Mouse (Mus musculus): ENCODE measurements around the gene Hist4h4. TPM values are rescaled to one million over a fixed set of nuclear protein-coding genes. Genes with fewer than 3 reads are reported as not detected.

Gene Hist4h4
- polyA plus RNA-seq, 1 experiment from 2014 or later = 0.16 TPM

DNA sequence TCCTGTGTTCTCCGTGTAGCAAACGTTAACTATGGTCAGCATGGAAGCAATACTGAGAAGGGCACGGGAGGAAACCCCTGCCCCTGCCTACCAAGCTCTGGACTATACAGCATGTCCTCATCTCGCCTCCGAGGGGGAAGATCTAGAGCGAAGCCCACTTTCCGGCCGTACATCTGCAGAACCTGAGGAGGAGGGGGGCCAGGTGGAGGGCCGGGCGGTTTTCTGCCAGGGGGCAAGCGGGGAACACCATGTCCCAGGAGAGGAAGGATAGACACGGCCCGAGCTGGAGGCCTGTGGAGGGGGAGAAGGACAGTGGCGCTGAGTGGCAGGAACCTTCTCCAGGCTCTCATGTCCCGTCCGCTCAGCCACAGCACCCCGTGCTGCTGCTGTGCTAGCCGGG, 16.9 kb upstream of the Hist4h4 start:
- peaks cover 73% of the 10 kb centered on the region for H3K36me3 ChIP-seq (ENCODE audit: control insufficient read depth, insufficient read depth)
- no peak overlapping the region for H3K9ac ChIP-seq (ENCODE audit: low read length)
- H3K4me2 ChIP-seq (ENCODE audit: low read depth, low read length) = no peak overlapping the region
- H3K27me3 ChIP-seq (ENCODE audit: control insufficient read depth, insufficient read depth, low read length) = no peaks in the 10 kb centered on the region
- peaks cover 5% of the 10 kb centered on the region for H3K4me1 ChIP-seq (ENCODE audit: control insufficient read depth, insufficient read depth, low read length)
- ATAC-seq (replicated peaks; ENCODE audit: extremely low read depth, insufficient read depth, low FRiP score) = no peak
- H3K9me3 ChIP-seq (replicated peaks; ENCODE audit: control insufficient read depth, low read length) = no peaks in the 10 kb centered on the region
- no peak overlapping the region for H3K4me3 ChIP-seq (ENCODE audit: low read length)
- WGBS = 83% methylated on average over 18 of the region's 18 CpGs
- H3K27ac ChIP-seq (ENCODE audit: low read length) = no peak overlapping the region

DNA sequence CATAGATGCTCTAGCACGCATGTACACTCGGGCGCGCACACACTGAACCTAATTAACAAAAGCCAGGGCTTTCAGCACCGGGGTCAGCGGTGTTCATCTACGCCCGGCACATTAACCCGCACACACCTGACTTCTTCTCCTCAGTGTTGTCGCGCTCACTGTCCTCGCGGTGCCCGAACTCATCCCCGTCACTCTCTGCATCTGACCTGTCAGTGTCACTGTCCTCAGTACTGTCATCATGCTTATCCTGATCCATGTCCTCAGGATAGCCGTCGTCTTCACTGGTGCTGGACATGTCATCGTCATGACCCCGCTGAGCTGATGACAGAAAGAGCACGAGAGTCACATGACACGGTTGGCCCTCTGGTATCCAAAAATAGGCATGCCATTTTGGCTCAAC, 16.2 kb upstream of the Hist4h4 start:
- 74% methylated on average over 21 of the region's 21 CpGs for WGBS
- no peak overlapping the region for H3K4me2 ChIP-seq (ENCODE audit: low read depth, low read length)
- peak; percentile 28 for ATAC-seq (replicated peaks; ENCODE audit: extremely low read depth, insufficient read depth, low FRiP score)
- H3K9ac ChIP-seq (ENCODE audit: low read length) = no peak overlapping the region
- no peak overlapping the region for H3K4me3 ChIP-seq (ENCODE audit: low read length)
- peaks cover 5% of the 10 kb centered on the region for H3K4me1 ChIP-seq (ENCODE audit: control insufficient read depth, insufficient read depth, low read length)
- H3K9me3 ChIP-seq (replicated peaks; ENCODE audit: control insufficient read depth, low read length) = no peaks in the 10 kb centered on the region
- H3K27ac ChIP-seq (ENCODE audit: low read length) = no peak overlapping the region
- H3K36me3 ChIP-seq (ENCODE audit: control insufficient read depth, insufficient read depth) = peaks cover 75% of the 10 kb centered on the region
- H3K27me3 ChIP-seq (ENCODE audit: control insufficient read depth, insufficient read depth, low read length) = no peaks in the 10 kb centered on the region

DNA sequence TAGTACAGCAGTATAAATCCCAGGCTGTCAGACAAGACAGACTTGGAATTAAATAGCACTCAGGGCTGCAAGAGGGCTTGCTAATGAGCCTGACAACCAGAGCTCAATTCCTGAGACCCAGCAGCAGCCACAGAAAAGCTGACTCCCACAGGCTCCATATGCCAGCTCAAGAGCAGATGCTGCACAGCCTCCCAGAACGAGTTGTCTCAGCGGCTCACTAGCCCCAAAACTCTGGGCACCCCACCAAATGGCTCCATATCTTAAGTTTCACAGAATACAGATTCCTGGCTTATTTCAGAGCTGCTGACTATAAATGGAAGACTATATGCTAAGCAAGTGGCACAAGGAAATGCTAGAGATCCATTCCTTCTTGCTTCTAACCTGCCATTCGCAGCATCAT, 13.3 kb upstream of the Hist4h4 start:
- Histone ChIP-seq H3K27me3 (ENCODE audit: control insufficient read depth, insufficient read depth, low read length) (no peaks in the 10 kb centered on the region), H3K27ac (ENCODE audit: low read length) (no peak overlapping the region), H3K9me3 (replicated peaks; ENCODE audit: control insufficient read depth, low read length) (no peaks in the 10 kb centered on the region), H3K4me3 (ENCODE audit: low read length) (no peak overlapping the region), H3K4me2 (ENCODE audit: low read depth, low read length) (no peak overlapping the region), H3K36me3 (ENCODE audit: control insufficient read depth, insufficient read depth) (peaks cover 75% of the 10 kb centered on the region), H3K9ac (ENCODE audit: low read length) (no peak overlapping the region), H3K4me1 (ENCODE audit: control insufficient read depth, insufficient read depth, low read length) (peaks cover 5% of the 10 kb centered on the region)
- ATAC-seq (replicated peaks; ENCODE audit: extremely low read depth, insufficient read depth, low FRiP score) = no peak
- WGBS = 87% methylated on average over 3 of the region's 3 CpGs

DNA sequence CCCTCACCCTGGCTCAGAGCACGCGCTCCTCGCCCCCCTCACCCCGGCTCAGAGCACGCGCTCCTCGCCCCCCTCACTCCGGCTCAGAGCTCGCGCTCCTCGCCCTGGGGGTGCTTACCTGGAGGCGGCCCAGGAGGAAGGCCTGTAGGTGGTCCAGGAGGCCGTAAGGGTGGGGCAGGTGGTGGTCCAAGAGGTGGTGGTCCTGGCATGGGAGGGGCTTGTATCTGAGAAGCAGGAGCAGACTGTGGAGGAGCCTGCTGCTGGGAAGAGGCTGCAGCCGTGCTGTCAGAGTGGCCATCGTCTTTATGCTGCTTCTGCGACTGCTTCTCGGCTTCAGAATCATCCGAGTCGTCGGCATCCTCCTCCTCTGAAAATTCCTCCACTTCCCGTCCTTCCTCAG, 12.6 kb upstream of the Hist4h4 start:
- no peak overlapping the region for H3K9ac ChIP-seq (ENCODE audit: low read length)
- no peak for ATAC-seq (replicated peaks; ENCODE audit: extremely low read depth, insufficient read depth, low FRiP score)
- no peak overlapping the region for H3K27ac ChIP-seq (ENCODE audit: low read length)
- H3K9me3 ChIP-seq (replicated peaks; ENCODE audit: control insufficient read depth, low read length) = no peaks in the 10 kb centered on the region
- H3K36me3 ChIP-seq (ENCODE audit: control insufficient read depth, insufficient read depth) = peaks cover 77% of the 10 kb centered on the region
- H3K4me1 ChIP-seq (ENCODE audit: control insufficient read depth, insufficient read depth, low read length) = peaks cover 5% of the 10 kb centered on the region
- H3K27me3 ChIP-seq (ENCODE audit: control insufficient read depth, insufficient read depth, low read length) = no peaks in the 10 kb centered on the region
- WGBS = 91% methylated on average over 21 of the region's 21 CpGs
- H3K4me3 ChIP-seq (ENCODE audit: low read length) = no peak overlapping the region
- H3K4me2 ChIP-seq (ENCODE audit: low read depth, low read length) = no peak overlapping the region

DNA sequence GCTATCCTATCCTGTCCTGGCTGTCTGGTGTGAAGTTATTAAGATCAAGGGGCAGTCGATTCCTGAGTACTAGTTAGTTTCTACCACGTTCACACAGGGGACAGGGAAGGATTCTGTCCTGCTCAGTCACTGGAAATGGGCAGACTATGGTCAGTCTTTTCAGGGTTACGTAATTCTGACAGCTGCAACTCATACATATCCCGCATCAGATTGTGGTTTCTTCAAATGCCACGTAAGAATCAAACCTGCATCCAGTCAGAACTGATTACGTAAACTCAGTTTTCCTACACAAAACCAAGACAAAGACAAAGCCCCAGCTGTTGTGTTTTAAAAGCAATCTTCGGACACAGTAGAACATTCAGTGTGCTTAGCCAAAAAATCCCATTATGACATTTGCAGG, 11.2 kb upstream of the Hist4h4 start:
- H3K4me3 ChIP-seq (ENCODE audit: low read length) = no peak overlapping the region
- ATAC-seq (replicated peaks; ENCODE audit: extremely low read depth, insufficient read depth, low FRiP score) = no peak
- H3K27ac ChIP-seq (ENCODE audit: low read length) = no peak overlapping the region
- no peak overlapping the region for H3K4me2 ChIP-seq (ENCODE audit: low read depth, low read length)
- WGBS = 94% methylated on average over 7 of the region's 7 CpGs
- H3K36me3 ChIP-seq (ENCODE audit: control insufficient read depth, insufficient read depth) = peaks cover 64% of the 10 kb centered on the region
- no peaks in the 10 kb centered on the region for H3K9me3 ChIP-seq (replicated peaks; ENCODE audit: control insufficient read depth, low read length)
- H3K4me1 ChIP-seq (ENCODE audit: control insufficient read depth, insufficient read depth, low read length) = no peaks in the 10 kb centered on the region
- H3K9ac ChIP-seq (ENCODE audit: low read length) = no peak overlapping the region
- H3K27me3 ChIP-seq (ENCODE audit: control insufficient read depth, insufficient read depth, low read length) = no peaks in the 10 kb centered on the region

DNA sequence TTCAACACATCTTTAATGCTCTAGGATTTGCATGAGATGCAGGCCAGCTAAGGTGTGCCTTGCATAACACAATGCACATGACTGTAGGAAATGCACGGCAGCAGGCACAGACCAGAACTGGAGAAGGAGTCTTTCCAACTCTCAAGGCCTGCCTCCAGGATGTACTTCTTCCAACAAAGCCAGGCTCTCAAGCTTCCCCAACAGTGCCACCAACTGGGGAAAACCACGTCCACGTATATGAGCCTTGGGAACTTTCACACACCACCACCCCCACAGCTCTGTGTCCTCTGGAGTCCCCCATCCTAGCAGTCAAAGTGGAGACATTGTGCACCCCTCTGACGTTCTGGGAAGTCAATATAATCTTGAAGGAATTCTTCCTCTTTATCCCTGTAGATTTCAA, 8.9 kb upstream of the Hist4h4 start:
- Histone ChIP-seq H3K27me3 (ENCODE audit: control insufficient read depth, insufficient read depth, low read length) (no peaks in the 10 kb centered on the region), H3K36me3 (ENCODE audit: control insufficient read depth, insufficient read depth) (peaks cover 50% of the 10 kb centered on the region), H3K9ac (ENCODE audit: low read length) (no peak overlapping the region), H3K4me1 (ENCODE audit: control insufficient read depth, insufficient read depth, low read length) (peaks cover 12% of the 10 kb centered on the region), H3K4me3 (ENCODE audit: low read length) (no peak overlapping the region), H3K27ac (ENCODE audit: low read length) (no peak overlapping the region), H3K9me3 (replicated peaks; ENCODE audit: control insufficient read depth, low read length) (no peaks in the 10 kb centered on the region), H3K4me2 (ENCODE audit: low read depth, low read length) (no peak overlapping the region)
- ATAC-seq (replicated peaks; ENCODE audit: extremely low read depth, insufficient read depth, low FRiP score) = no peak
- 37% methylated on average over 4 of the region's 4 CpGs for WGBS

DNA sequence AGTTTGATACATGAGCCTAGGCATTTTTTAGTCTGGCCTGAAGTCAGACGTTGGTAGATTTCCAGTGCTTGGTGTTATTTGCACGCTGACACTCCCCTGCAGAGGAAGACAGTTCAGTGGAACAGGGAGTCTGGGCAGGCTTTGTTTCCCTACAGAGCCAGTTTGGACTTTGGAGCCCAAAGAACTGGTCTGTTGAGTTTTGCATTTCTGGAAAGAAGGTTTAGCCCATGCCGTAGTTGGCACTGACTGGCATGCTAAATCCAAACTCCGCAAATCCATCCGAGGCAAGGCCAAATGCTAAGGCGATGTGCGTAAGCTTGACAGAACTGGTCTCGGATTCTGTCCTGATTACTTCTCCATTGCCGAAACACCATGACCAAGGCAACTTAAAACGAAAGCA, 7.0 kb upstream of the Hist4h4 start:
- no peak overlapping the region for H3K9ac ChIP-seq (ENCODE audit: low read length)
- no peaks in the 10 kb centered on the region for H3K27me3 ChIP-seq (ENCODE audit: control insufficient read depth, insufficient read depth, low read length)
- no peak for ATAC-seq (replicated peaks; ENCODE audit: extremely low read depth, insufficient read depth, low FRiP score)
- H3K4me2 ChIP-seq (ENCODE audit: low read depth, low read length) = no peak overlapping the region
- H3K27ac ChIP-seq (ENCODE audit: low read length) = no peak overlapping the region
- H3K4me3 ChIP-seq (ENCODE audit: low read length) = no peak overlapping the region
- 86% methylated on average over 10 of the region's 10 CpGs for WGBS
- H3K36me3 ChIP-seq (ENCODE audit: control insufficient read depth, insufficient read depth) = peaks cover 33% of the 10 kb centered on the region
- H3K4me1 ChIP-seq (ENCODE audit: control insufficient read depth, insufficient read depth, low read length) = peaks cover 15% of the 10 kb centered on the region
- no peaks in the 10 kb centered on the region for H3K9me3 ChIP-seq (replicated peaks; ENCODE audit: control insufficient read depth, low read length)

DNA sequence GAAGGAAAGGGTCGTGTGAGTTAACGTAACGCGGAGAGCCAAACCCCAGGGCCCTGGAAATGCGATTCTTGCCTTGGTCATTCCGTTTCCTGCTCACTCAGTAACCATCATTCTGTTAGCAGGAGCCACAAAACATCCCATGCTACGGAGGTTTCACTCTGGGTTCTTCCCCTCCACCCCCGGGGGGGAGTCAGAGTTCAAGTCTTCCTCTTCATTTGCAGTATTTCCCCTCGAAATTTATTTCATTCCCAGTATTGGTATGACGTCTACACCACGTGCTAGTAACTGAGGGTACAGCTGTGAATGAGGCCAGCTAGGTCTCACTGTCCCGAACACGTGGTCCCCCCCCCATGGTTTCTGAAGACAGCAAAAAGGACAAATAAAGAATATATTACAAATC, 5.5 kb upstream of the Hist4h4 start:
- H3K27me3 ChIP-seq (ENCODE audit: control insufficient read depth, insufficient read depth, low read length) = no peaks in the 10 kb centered on the region
- H3K27ac ChIP-seq (ENCODE audit: low read length) = no peak overlapping the region
- WGBS = 65% methylated on average over 13 of the region's 13 CpGs

DNA sequence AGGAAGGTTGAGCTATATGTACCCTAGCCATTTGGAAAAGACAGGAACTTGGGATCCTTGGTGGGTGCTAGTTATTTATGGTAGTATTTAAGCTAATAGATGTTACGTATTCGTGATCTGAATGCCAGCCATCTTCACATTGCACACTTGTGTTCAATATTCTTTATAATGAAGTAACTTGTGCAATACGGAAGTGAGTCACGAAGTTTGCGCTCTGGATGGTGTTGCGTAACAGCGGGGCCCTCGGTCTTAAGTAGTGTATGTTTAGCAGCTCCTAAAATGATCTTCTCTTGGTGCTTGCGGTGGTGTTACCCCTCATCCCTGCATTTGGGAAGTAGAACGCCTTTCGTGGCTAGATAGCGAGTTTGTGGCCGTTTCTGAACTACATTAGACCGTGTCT, 4.9 kb upstream of the Hist4h4 start:
- H3K9me3 ChIP-seq (replicated peaks; ENCODE audit: control insufficient read depth, low read length) = no peaks in the 10 kb centered on the region
- no peak for ATAC-seq (replicated peaks; ENCODE audit: extremely low read depth, insufficient read depth, low FRiP score)
- H3K36me3 ChIP-seq (ENCODE audit: control insufficient read depth, insufficient read depth) = peaks cover 14% of the 10 kb centered on the region
- peak overlapping the region; percentile 88 for H3K9ac ChIP-seq (ENCODE audit: low read length)
- H3K4me3 ChIP-seq (ENCODE audit: low read length) = peak overlapping the region; percentile 93
- H3K4me1 ChIP-seq (ENCODE audit: control insufficient read depth, insufficient read depth, low read length) = peaks cover 19% of the 10 kb centered on the region
- H3K27ac ChIP-seq (ENCODE audit: low read length) = peak overlapping the region; percentile 29; the same call in 1 of the 2 replicates
- WGBS = 22% methylated on average over 14 of the region's 14 CpGs
- no peaks in the 10 kb centered on the region for H3K27me3 ChIP-seq (ENCODE audit: control insufficient read depth, insufficient read depth, low read length)
- peak overlapping the region; percentile 99 for H3K4me2 ChIP-seq (ENCODE audit: low read depth, low read length)

More for the DNA sequence above, 5.5 kb upstream of the Hist4h4 start:
- Histone ChIP-seq H3K9ac (ENCODE audit: low read length) (0 out of 2 replicates have a peak overlapping the region, but pooled peaks have one; percentile 88), H3K4me3 (ENCODE audit: low read length) (peak overlapping the region; percentile 93), H3K36me3 (ENCODE audit: control insufficient read depth, insufficient read depth) (peaks cover 20% of the 10 kb centered on the region), H3K4me1 (ENCODE audit: control insufficient read depth, insufficient read depth, low read length) (peaks cover 19% of the 10 kb centered on the region), H3K9me3 (replicated peaks; ENCODE audit: control insufficient read depth, low read length) (no peaks in the 10 kb centered on the region), H3K4me2 (ENCODE audit: low read depth, low read length) (peak overlapping the region; percentile 99)
- no peak for ATAC-seq (replicated peaks; ENCODE audit: extremely low read depth, insufficient read depth, low FRiP score)

All from heart, embryonic 16.5 days (tissue).